Mouse (Mus musculus) neutrophil, adult 5-6 weeks (primary cell): ENCODE data around the gene Kansl1. TPM values are rescaled to one million over a fixed set of nuclear protein-coding genes. Genes with fewer than 3 reads are reported as not detected.

Experiments
- ATAC-seq: fragments of 151-379, 151-347 bp; 2 replicates; pipeline ENCODE4 v1.8.0; 2017; ENCODE audit warnings: mild to moderate bottlenecking, moderate TSS enrichment; ENCODE audit not compliant: insufficient number of reproducible peaks, poor library complexity, low FRiP score, severe bottlenecking; ENCODE audit errors: extremely low read depth
- total RNA-seq: library from RNA; stranded (forward); fragments of 200-1000 nt; gene quantifications from 2 replicates; pipeline ENCODE4 v1.2.3, GENCODE M21; 2017

Kansl1 gene
- total RNA-seq, 1 experiment from 2014 or later = 71.3 TPM

GRCm38 (mm10) chr11:104289199-104290031 lies 179.2 kb downstream of the Kansl1 start:
- no peak for ATAC-seq

- no peak for ATAC-seq
These were observed 179.8 kb downstream of the Kansl1 start for GRCm38 (mm10) chr11:104288835-104289198.

GRCm38 (mm10) chr11:104287113-104287512 lies 181.5 kb downstream of the Kansl1 start:
- ATAC-seq = no peak

Other genes with a start within 250 kb of the Kansl1 start
- 0.12 TPM in 2 replicates for gene Mapt, start 237.5 kb downstream of the Kansl1 start, total RNA-seq
- gene Cdc27, start 81.8 kb upstream of the Kansl1 start, total RNA-seq = 28.5 and 39.0 TPM in 2 replicates
- gene Myl4, start 81.8 kb upstream of the Kansl1 start, total RNA-seq = 3.8 and 5.7 TPM in 2 replicates
- 27.5 and 29.2 TPM in 2 replicates for gene Itgb3, start 139.1 kb upstream of the Kansl1 start, total RNA-seq
- under 0.01 TPM in 2 replicates for gene Gm11639, start 216.8 kb upstream of the Kansl1 start, total RNA-seq